Mouse (Mus musculus): ENCODE data around the gene Rmdn3. TPM values are rescaled to one million over a fixed set of nuclear protein-coding genes. Genes with fewer than 3 reads are reported as not detected.

Rmdn3 gene
- polyA plus RNA-seq, 1 experiment from 2014 or later: 46.4 TPM

DNA sequence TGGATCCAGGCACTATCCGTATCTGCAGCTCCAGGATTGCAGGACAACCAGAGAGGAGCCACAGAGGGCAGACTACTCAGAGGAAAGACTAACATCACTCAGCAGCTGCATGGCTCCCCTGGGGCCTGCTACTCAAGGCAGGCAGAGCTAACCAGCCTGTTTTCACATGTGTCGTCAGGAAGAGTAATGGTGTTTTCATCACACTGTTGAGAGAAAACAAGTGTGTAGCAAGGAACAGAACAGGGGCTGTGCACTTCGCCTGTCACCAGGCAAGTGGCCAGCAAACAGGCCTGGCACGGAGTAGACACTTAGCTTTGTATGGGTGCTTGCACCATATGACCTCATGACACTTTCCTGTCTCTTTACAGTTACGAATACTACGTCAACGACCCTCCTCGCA lies 14.7 kb upstream of the Rmdn3 start:
- H3K27ac ChIP-seq (ENCODE audit: low read length): no peak overlapping the region
- no peaks in the 10 kb centered on the region for H3K36me3 ChIP-seq (ENCODE audit: insufficient read depth, low read length)
- H3K4me1 ChIP-seq (ENCODE audit: insufficient read depth, low read length): peaks cover 42% of the 10 kb centered on the region
- WGBS: 48% methylated on average over 8 of the region's 8 CpGs
- no peak overlapping the region for H3K4me2 ChIP-seq (replicated peaks; ENCODE audit: low read depth, low read length)
- H3K4me3 ChIP-seq (ENCODE audit: low read length): no peak overlapping the region
- H3K9ac ChIP-seq (replicated peaks; ENCODE audit: low read length): no peak overlapping the region
- ATAC-seq (ENCODE audit: low FRiP score, low TSS enrichment): no peak
- H3K27me3 ChIP-seq (ENCODE audit: insufficient read depth, low read length): peaks cover 13% of the 10 kb centered on the region; the same call in 1 of the 2 replicates
- no peaks in the 10 kb centered on the region for H3K9me3 ChIP-seq (ENCODE audit: low read length)

DNA sequence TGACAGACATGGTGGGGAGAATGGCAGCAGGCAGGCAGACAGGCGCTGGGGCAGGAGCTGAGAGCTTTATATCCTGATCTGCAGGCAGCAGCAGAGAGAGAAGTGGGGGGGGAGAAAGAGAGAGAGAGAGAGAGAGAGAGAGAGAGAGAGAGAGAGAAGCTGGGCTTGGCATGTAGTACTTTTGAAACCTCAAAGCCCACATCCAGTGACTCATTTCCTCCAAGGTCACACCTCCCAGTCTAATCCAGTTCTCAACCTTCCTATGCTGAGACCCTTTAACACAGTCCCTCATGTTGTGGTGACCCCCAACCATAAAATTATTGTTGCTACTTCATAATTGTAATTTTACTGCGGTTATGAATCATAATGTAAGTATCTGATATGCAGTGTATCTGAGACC lies 13.4 kb upstream of the Rmdn3 start:
- no peak overlapping the region for H3K4me2 ChIP-seq (replicated peaks; ENCODE audit: low read depth, low read length)
- no peak for ATAC-seq (ENCODE audit: low FRiP score, low TSS enrichment)
- peaks cover 42% of the 10 kb centered on the region for H3K4me1 ChIP-seq (ENCODE audit: insufficient read depth, low read length)
- no peak overlapping the region for H3K4me3 ChIP-seq (ENCODE audit: low read length)
- no peak overlapping the region for H3K9ac ChIP-seq (replicated peaks; ENCODE audit: low read length)
- no peaks in the 10 kb centered on the region for H3K9me3 ChIP-seq (ENCODE audit: low read length)
- H3K36me3 ChIP-seq (ENCODE audit: insufficient read depth, low read length): no peaks in the 10 kb centered on the region
- no peak overlapping the region for H3K27ac ChIP-seq (ENCODE audit: low read length)
- H3K27me3 ChIP-seq (ENCODE audit: insufficient read depth, low read length): peaks cover 21% of the 10 kb centered on the region; the same call in 1 of the 2 replicates
- WGBS: 84% methylated on average over 2 of the region's 2 CpGs

DNA sequence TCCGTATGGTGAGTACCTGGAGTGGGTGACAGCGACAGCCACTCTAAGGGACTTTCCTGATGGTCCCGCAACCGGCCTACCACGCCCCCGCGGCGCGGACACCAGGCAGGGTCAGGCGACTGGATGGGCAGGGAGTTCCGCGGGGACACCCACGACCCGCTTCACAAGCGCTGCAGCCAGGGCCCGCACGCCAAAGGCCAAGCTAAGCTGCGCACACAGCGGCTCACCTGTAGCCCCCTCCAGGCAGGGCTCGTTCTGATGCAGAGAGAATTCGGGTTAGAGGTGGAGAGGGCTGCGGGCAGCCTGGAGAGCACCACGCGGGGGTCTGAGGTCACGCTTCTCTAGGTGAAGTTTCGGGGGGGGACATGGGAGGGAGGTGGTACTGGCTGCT lies 11.0 kb upstream of the Rmdn3 start:
- no peak; the same call in 1 of the 2 replicates for ATAC-seq (ENCODE audit: low FRiP score, low TSS enrichment)
- Histone ChIP-seq H3K27ac (ENCODE audit: low read length) (no peak overlapping the region), H3K27me3 (ENCODE audit: insufficient read depth, low read length) (peaks cover 21% of the 10 kb centered on the region; the same call in 1 of the 2 replicates), H3K36me3 (ENCODE audit: insufficient read depth, low read length) (no peaks in the 10 kb centered on the region), H3K9me3 (ENCODE audit: low read length) (no peaks in the 10 kb centered on the region), H3K4me3 (ENCODE audit: low read length) (peak overlapping the region; percentile 58), H3K4me2 (replicated peaks; ENCODE audit: low read depth, low read length) (peak overlapping the region; percentile 94), H3K9ac (replicated peaks; ENCODE audit: low read length) (peak overlapping the region; percentile 62), H3K4me1 (ENCODE audit: insufficient read depth, low read length) (peaks cover 18% of the 10 kb centered on the region)
- WGBS: 3% methylated on average over 26 of the region's 26 CpGs

DNA sequence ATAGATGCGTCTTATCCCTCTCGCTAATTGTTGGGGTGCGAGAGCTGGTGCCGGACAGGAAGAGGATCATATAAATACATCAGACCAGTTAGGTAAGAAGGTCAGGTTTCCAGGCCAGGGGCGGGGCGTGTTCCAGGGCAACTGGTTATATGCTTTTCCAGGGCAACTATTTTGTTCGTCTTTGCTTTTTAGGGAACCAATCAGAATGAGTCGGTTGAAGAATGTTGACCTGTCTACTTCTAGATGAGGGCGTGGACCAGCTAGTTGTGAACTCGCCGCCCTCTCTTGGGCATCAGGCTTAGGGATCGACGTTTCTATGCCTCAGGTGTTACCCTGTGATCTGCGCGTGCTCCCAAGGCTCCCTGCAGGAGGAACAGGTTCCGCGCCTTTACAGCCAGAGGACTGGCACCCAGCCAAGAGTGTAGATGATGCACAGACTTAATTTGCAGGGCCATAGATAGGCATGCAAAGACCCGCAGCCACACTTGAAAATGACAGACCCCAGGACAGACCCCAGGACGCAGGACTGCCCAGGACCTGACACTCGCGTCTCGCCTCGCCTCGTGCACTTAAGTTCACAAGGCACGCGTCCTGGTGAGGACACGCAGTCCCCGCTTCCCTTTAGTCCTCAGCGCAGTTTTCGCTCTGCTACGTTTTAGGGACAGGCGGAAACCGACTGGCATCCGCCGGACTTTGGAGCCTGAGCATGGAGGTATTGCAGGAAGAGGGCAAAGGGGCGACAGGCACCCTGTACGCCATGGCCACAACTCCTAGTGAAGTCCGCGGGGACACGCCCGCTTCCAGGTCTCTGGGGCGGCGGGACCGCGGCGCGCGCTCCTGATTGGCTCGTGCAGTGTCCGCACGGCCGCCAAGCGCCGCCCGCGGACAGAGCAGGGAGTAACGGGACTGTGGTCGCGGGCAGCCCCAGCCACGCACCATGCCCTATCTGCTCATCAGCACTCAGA lies 10.3 kb upstream of the Rmdn3 start, which contains the start of gene Gchfr:
Gene Gchfr (plus strand): TSS at position 873 of the 965 bp plus-strand sequence.
- Histone ChIP-seq H3K27me3 (ENCODE audit: insufficient read depth, low read length) (peaks cover 21% of the 10 kb centered on the region; the same call in 1 of the 2 replicates), H3K4me1 (ENCODE audit: insufficient read depth, low read length) (peaks cover 12% of the 10 kb centered on the region), H3K4me2 (replicated peaks; ENCODE audit: low read depth, low read length) (peak within 1 kb of the TSS; percentile 94), H3K9me3 (ENCODE audit: low read length) (no peaks in the 10 kb centered on the region), H3K36me3 (ENCODE audit: insufficient read depth, low read length) (no peaks in the 10 kb centered on the region), H3K27ac (ENCODE audit: low read length) (no peak within 1 kb of the TSS), H3K4me3 (ENCODE audit: low read length) (peak within 1 kb of the TSS; percentile 58), H3K9ac (replicated peaks; ENCODE audit: low read length) (peak within 1 kb of the TSS; percentile 62)
- under 1% methylated on average over 60 of the region's 60 CpGs for WGBS
- peak; percentile 86 for ATAC-seq (ENCODE audit: low FRiP score, low TSS enrichment)

DNA sequence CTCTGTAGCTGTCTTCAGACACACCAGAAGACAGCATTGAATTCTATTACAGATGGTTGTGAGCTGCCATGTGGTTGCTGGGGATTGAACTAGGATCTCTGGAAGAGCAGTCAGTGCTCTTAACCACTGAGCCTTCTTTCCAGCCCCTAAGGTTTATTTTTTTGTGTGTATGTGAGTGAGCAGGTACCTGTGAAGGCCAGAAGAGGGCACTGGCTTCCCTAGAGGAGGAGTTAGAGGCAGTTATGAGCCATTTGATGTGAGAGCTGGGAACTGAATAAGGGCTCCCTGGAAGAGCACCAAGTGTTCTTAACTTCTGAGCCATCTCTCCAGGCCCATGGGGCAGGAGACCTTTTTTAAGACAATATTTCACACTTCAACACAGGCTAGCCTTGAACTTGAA lies 8.6 kb upstream of the Rmdn3 start:
- Histone ChIP-seq H3K4me2 (replicated peaks; ENCODE audit: low read depth, low read length) (no peak overlapping the region), H3K4me3 (ENCODE audit: low read length) (no peak overlapping the region), H3K4me1 (ENCODE audit: insufficient read depth, low read length) (peaks cover 12% of the 10 kb centered on the region), H3K9ac (replicated peaks; ENCODE audit: low read length) (no peak overlapping the region), H3K27ac (ENCODE audit: low read length) (no peak overlapping the region), H3K36me3 (ENCODE audit: insufficient read depth, low read length) (no peaks in the 10 kb centered on the region), H3K9me3 (ENCODE audit: low read length) (no peaks in the 10 kb centered on the region), H3K27me3 (ENCODE audit: insufficient read depth, low read length) (peaks cover 21% of the 10 kb centered on the region; the same call in 1 of the 2 replicates)
- ATAC-seq (ENCODE audit: low FRiP score, low TSS enrichment): no peak

DNA sequence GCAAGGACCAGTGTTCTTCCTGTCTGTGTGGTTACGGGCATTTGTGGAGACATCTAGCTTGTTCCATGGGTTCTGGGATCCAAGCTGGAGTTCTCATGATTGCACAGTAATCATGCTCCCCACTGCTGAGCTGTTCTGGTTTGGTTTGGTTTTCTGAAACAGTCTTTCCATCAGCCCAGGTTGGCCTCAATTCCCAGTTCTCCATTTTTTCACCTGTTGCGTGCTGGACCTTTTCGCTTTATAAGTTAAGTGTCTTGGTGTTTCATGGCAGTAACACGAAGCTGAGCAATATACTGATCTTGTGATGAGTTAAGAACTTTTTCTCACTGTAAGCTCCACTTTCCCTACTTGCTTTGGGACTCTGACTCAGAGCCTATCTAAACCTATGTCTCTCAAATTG lies 7.2 kb upstream of the Rmdn3 start:
- ATAC-seq (ENCODE audit: low FRiP score, low TSS enrichment): no peak
- no peak overlapping the region for H3K27ac ChIP-seq (ENCODE audit: low read length)

DNA sequence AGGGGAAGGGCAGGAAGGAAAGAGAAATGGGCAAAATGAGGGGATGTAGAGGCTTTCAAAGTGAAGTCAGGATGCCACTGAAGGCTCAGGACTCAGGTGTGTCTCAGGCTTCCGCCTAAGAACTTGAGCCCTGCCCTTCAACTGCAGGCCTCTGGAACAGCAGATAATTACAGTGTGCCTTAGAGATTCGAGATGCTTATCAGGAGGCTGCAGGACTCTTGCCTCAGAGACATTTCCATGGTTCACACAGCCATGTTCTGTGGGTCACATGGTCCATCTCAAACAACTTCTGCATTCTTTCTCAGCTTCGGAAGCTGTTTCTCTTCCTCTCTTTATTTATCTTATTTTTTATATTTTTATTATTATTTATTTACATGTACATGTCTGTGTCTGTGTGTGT lies 6.3 kb upstream of the Rmdn3 start:
- WGBS: 65% methylated on average over 3 of the region's 3 CpGs
- no peak for ATAC-seq (ENCODE audit: low FRiP score, low TSS enrichment)
- H3K9ac ChIP-seq (replicated peaks; ENCODE audit: low read length): no peak overlapping the region

More for the DNA sequence above, 7.2 kb upstream of the Rmdn3 start:
- Histone ChIP-seq H3K4me3 (ENCODE audit: low read length) (no peak overlapping the region), H3K4me2 (replicated peaks; ENCODE audit: low read depth, low read length) (no peak overlapping the region), H3K9me3 (ENCODE audit: low read length) (no peaks in the 10 kb centered on the region), H3K4me1 (ENCODE audit: insufficient read depth, low read length) (peaks cover 12% of the 10 kb centered on the region), H3K36me3 (ENCODE audit: insufficient read depth, low read length) (no peaks in the 10 kb centered on the region), H3K27me3 (ENCODE audit: insufficient read depth, low read length) (peaks cover 21% of the 10 kb centered on the region; the same call in 1 of the 2 replicates), H3K9ac (replicated peaks; ENCODE audit: low read length) (no peak overlapping the region)
- WGBS: 88% methylated on average over 4 of the region's 4 CpGs

DNA sequence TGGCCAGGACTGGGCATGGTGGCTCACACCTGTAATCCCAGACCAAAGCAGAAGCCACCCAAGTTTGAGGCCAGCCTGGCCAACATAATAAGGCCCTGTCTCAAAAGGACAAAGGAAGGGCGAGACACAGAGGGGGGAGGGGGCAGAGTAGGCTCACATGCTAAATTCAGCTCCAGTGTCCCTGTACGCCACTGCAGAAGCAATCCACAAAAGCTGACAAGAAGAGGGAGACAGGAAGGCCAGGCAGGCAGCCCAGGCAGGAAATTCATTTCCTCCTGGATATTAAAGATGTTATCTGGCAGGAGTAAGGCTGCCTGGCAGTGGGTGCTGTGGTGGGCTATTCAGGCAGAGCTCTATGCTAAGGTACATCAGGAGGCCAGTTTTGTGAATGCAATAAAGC lies 4.4 kb upstream of the Rmdn3 start:
- WGBS: 40% methylated on average over 2 of the region's 2 CpGs
- ATAC-seq (ENCODE audit: low FRiP score, low TSS enrichment): 0 out of 2 replicates have a peak, but pooled peaks have one; percentile 11

More for the DNA sequence above, 6.3 kb upstream of the Rmdn3 start:
- no peak overlapping the region for H3K4me3 ChIP-seq (ENCODE audit: low read length)
- H3K4me2 ChIP-seq (replicated peaks; ENCODE audit: low read depth, low read length): no peak overlapping the region
- H3K4me1 ChIP-seq (ENCODE audit: insufficient read depth, low read length): peaks cover 12% of the 10 kb centered on the region
- no peaks in the 10 kb centered on the region for H3K36me3 ChIP-seq (ENCODE audit: insufficient read depth, low read length)
- no peaks in the 10 kb centered on the region for H3K9me3 ChIP-seq (ENCODE audit: low read length)
- H3K27ac ChIP-seq (ENCODE audit: low read length): no peak overlapping the region
- peaks cover 20% of the 10 kb centered on the region; the same call in 1 of the 2 replicates for H3K27me3 ChIP-seq (ENCODE audit: insufficient read depth, low read length)

DNA sequence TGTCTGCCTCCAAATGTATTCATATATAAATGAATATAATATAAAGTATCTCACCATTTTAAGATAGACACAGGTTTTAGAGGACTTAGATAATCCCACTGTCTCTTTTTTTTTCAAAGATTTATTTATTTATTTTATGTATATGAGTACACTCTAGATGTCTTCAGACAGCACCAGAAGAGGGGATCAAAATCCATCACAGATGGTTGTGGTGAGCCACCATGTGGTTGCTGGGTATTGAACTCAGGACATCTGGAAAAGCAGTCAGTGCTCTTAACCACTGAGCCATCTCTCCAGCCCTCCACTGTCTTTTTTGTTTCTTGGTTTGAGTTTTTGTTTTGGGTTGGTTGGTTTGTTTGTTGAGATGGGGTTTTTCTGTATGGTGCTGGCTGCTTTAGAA lies 1.0 kb upstream of the Rmdn3 start:
- Histone ChIP-seq H3K4me2 (replicated peaks; ENCODE audit: low read depth, low read length) (peak overlapping the region; percentile 77; the same call in 1 of the 2 replicates), H3K9me3 (ENCODE audit: low read length) (no peaks in the 10 kb centered on the region), H3K9ac (replicated peaks; ENCODE audit: low read length) (no peak overlapping the region)

More for the DNA sequence above, 4.4 kb upstream of the Rmdn3 start:
- no peak overlapping the region for H3K9ac ChIP-seq (replicated peaks; ENCODE audit: low read length)
- peak overlapping the region; percentile 21 for H3K27ac ChIP-seq (ENCODE audit: low read length)
- H3K27me3 ChIP-seq (ENCODE audit: insufficient read depth, low read length): 0 out of 2 replicates have a peak, but pooled peaks cover 8% of the 10 kb centered on the region
- H3K9me3 ChIP-seq (ENCODE audit: low read length): no peaks in the 10 kb centered on the region
- H3K4me2 ChIP-seq (replicated peaks; ENCODE audit: low read depth, low read length): no peak overlapping the region
- no peak overlapping the region for H3K4me3 ChIP-seq (ENCODE audit: low read length)
- H3K36me3 ChIP-seq (ENCODE audit: insufficient read depth, low read length): no peaks in the 10 kb centered on the region
- H3K4me1 ChIP-seq (ENCODE audit: insufficient read depth, low read length): peaks cover 3% of the 10 kb centered on the region; the same call in 1 of the 2 replicates

More for the DNA sequence above, 1.0 kb upstream of the Rmdn3 start:
- no peak for ATAC-seq (ENCODE audit: low FRiP score, low TSS enrichment)
- Histone ChIP-seq H3K27ac (ENCODE audit: low read length) (no peak overlapping the region), H3K27me3 (ENCODE audit: insufficient read depth, low read length) (no peaks in the 10 kb centered on the region), H3K36me3 (ENCODE audit: insufficient read depth, low read length) (0 out of 2 replicates have a peak, but pooled peaks cover under 1% of the 10 kb centered on the region), H3K4me1 (ENCODE audit: insufficient read depth, low read length) (peaks cover 14% of the 10 kb centered on the region), H3K4me3 (ENCODE audit: low read length) (no peak overlapping the region)

All from kidney, embryonic 16.5 days (tissue).